Mouse (Mus musculus): ENCODE data around the gene Rprm.

The Rprm gene

DNA sequence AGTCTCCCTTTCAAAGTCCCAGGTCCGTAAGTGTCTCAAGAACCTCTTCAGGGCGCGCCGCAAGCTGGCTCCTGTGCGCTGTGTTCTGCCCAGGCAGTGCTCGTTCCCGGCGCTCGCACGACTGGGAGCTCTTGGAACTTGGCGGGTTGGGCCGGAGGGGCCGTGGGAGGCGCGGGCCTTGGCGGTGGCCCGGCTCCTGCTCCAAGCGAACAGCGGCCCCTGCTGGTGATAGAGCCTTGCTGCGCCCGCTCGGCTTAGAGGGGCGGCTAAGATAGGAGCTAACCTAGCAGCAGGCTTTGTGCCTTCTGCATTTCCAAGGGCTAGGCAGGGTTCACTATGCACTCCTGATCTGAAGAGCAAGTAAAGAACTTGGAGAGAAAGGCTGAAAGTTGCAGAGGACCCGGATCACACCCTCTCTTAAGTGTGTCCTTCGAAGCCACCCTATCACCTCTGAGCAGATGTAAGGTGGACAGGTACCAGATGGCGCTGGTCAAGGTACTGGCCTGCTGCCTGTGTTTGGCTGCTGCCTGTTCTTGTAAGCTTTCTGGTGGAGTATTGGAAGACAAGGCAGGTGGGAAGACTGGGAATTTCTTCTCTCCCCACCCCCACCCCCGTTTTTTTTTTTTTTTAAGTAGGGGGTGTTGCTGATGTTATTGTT is at the start of gene Rprm:
Gene Rprm (minus strand): TSS at position 123 of the 658 bp plus-strand sequence.
- DNase-seq (ENCODE audit: low read depth, low spot score) = peak; percentile 73

DNA sequence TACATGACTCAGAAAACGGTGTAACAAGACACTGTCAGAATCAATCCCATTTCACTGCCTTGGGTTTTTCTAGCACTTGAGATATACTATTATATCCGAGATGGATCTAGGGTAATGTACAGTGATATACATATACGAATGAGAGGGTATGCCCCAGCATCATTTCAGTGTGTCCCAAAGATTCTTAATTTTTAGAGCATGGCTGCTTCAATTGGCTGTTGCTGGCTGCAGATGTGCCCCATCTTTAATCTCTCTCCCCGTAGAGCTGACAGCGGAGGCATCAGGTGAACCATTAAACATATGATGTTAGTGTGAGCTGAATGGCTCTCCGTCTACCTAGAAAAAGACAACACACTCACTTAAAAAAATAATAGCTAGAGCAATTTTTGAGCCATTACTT is 34.0 kb upstream of the Rprm start:
- no peak for DNase-seq (ENCODE audit: low read depth, low spot score)

DNA sequence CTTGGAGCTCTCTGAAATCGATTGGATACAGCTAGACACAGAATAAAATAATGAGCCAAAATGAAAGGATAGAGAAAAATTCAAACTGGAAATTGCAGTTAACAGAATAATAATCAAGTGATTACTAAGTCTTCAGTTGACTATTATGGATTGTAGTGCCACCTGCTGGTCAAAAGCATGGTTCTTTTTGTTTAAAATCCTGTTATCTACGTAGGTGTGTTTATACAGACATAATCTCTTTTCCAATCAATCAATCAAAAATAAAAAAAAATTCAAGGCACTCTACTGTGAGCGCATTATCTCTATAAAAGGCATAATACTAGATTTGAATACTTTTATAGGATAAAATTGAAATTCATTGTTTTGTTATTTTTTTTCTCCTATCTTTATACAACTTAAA is 33.5 kb upstream of the Rprm start:
- no peak for DNase-seq (ENCODE audit: low read depth, low spot score)

DNA sequence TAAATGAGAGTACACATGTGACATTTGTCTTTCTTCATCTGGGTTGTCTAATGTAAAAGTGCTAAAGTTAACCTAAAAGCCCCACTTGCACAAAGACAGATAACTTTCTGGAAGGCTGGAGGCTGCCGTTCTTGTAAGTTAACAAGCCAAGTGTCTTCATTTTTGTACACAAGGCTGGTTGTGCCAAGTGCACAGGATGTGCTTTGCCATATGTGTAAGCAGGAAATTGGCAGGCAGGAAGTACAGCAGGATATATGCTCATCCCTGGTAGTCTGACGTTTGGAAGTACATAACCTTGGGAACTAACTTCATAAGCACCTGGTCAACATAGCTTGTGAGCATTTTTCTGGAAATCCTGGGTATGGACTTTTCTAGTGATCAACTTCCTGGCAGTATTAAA is 25.9 kb upstream of the Rprm start:
- DNase-seq (ENCODE audit: low read depth, low spot score) = no peak

DNA sequence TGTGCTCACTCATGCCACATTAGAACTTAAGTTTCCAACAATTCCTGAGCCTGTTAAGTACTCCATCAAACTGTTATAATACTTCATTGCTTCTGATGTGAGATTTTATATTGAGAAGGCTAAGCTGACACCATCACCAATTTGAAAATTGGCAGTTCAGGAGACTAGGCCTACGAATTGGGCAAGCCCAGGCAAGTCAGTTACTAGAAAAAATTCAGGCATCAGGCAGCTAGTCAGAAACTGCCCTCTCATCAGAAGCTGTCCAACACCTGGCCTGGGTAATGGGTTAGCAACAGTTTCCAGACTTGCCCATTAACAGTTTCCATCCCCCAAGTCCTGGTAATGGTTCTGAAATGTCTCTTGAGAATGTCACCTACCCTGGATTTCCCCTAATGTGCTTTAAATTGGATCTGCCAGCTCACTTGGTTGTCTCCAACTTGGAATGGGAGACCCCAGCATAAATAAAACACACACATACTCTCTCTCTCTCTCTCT is 20.9 kb upstream of the Rprm start:
- DNase-seq (ENCODE audit: low read depth, low spot score) = no peak

DNA sequence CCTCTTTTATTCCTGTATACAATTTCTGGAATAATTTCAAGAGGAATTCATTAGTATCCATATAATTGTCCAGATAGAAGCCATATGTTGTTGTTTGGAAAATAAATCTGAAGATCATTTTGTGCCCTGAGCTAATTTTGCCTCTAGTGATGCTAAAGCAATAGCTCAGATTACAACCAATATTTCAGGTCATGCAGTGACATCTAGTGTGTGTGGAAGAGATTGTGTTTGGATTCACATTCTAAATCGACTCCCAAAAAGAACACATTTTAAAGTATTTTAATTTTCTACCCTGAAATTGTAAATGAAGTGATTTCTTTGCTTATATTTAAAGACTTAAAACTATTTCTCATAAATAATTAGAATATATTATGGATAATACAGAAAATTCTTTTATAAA is 14.6 kb upstream of the Rprm start:
- no peak for DNase-seq (ENCODE audit: low read depth, low spot score)

DNA sequence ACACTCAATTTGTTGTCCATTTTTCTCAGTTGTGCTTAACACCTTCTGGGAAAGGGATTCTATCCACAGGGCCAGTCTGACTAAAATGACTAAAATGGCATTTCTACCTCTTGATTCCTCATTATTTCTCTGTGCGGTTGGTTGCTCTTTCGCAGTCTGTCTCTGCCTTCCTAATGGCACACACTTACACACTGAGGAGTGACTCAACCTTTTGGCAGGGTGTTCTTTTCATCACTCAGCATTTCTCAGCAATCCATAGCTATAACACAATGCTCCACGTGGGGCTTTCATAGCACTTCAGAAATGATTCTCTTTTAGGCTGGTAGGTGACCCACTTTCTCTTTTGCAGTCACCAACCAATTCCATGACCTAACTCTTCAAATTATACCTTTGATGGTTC is 7.3 kb upstream of the Rprm start:
- DNase-seq (ENCODE audit: low read depth, low spot score) = no peak

DNA sequence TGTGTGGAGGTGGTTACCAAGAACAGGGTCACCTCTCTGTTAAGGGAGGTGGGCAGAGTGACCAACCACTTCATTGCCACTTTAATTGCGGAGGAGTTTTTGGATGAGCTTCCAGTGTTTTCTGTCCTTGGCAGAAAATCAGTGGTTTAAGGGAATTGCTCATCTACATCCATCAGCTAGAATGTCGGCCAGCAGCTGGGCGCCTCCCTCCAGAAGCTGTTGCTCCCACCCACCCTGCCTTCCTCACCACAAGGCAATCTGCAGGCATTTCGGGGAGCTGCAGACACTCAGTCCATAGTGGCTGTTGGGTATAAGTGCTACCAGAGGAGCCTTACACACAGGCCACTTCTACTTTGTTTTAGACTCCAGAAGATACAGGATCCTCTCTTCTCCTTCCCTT is 902 bp upstream of the Rprm start:
- DNase-seq (ENCODE audit: low read depth, low spot score) = no peak

DNA sequence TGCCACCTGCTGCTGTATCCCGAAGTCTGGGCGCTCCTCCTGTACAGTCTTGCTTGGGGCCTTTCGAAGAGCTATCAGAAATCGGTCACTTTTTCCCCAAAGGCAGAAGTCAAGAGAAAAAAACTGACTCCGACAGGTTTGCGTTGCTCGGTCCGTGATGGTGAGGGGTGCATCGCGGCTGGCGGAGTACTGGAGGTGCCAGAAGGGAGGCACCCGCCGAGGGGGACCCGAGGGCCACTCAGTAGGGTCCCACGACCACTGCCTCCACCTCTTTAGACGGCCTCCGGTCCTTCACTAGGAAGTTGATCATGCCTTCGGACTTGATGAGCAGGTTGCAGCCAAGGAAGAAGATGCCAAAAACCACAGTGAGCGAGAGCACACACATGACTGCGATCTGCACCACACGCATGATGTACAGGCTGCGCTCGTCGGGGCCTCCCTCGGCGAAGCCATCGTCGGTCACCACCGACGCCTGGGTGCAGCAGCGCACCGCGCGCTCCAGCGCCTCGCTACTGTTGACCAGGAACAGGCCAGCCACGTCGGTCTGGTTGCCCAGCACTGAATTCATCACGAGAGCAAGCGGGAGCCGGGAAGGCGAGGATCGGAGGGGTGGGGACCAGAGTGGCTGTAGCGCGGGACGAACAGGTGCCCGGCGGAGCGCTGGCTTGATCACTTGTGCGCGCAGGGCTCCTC is 469 bp downstream of the Rprm start:
- no peak for DNase-seq (ENCODE audit: low read depth, low spot score)

DNA sequence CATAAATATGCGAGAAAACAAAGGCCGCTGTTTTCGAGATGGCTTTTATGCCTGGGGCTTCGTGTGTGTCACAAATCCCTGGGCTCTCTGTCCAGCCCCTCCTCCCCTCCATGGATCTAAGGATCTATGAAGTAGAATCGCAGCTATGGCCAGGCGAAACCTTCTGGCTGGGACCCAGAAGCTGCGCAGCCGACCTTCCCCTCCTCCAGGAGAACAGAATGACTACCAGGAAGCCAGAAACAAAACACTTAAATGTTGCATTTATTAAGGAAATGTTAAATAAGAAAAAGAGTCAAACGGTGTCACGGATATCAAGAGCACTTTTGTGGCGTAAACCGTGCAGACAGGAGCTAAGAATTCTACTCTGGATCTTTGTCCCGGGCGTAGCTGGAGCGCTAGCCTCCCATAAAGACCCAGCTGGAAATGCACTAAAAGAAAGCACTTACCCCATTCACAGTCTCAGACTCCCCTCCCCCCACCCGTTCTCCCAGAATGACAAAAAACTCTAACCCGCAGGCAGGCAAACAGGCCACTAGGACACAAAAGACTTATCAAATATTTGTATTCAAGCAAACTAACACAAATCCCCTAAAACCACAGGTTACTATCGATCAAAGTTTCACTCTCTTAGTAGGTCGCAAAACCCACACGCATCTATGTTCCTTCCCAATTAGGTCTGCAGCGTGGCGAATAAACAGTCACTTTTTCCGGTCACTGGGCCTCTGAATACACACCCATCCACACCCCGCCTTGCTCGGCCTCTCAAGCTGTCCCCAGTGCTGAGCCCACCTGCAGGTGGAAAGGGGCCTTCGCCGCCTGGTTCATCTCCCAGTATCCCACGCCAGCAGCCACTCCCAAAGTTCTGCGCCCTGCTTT is 1.3 kb downstream of the Rprm start:
- DNase-seq (ENCODE audit: low read depth, low spot score) = no peak

DNA sequence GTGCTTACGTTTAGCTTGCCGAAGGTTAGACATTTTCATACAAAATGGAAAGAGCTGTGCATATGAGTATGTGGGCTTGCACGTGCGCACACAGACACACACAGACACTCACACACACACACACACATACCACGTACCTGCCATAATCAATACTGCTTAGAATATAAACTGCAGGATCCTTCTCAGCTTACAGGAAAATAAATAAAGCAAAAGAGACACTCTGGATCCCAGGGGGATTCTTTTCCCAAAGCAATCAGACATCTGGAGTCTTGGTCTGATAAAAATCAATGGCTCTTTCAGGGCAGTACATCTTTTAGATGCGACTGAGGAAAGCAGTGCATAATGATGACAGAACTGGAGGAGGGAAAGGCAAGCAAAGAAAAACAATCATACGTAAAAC is 6.4 kb downstream of the Rprm start:
- no peak for DNase-seq (ENCODE audit: low read depth, low spot score)

DNA sequence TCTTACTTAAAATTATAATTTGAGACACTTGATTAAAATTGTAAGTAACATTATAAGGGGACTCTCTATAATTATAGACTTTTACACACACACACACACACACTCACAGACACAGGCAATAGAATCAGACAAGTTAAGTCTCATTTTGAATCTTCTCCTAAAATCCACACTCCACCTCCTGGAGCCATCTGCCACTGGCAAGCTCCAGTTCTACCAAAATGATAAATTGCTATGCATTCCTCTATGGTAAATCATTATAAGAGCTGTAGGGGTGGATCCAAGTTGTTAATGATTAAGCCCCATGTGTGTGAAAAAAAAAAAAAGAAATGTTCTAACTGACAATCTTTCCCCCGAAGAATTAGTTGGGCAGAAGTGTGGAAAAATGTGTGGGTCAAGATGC is 13.8 kb downstream of the Rprm start:
- DNase-seq (ENCODE audit: low read depth, low spot score) = no peak

DNA sequence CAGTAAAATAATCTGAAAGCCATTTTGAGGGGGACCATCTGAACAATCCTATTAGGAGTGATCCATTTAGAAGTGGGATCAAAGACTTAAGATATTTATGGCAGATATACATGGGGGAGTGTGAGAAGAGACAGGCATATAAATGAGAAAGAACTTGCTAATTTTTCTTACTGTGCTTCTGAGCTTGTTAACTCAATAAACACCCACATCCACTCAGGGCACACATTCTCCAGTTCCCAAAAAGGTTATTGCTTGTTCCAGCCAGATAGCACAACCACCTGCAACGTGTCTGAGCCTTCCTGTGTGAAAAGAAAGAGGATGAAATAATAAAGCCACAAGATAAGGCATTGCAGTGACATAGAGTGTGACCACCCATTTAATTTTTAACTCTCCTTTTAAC is 22.9 kb downstream of the Rprm start:
- DNase-seq (ENCODE audit: low read depth, low spot score) = no peak

DNA sequence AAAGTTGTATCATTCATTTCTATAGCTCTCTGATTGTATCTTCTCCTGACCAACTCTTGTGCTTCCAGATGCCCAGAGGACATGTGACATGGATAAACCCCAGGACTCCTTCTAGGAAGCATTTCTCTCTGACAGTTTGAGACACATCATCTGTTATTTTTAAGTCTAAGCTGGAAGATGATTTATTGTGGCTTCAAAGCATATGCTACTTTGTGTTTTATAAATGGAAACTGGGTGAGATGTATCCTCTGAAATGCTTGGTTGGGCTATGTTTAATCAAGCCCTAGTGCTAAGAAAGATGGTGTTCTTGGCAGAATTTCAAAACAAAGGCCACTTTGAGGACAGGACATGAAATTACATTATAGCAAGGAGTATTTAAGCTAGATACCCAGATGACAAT is 24.3 kb downstream of the Rprm start:
- DNase-seq (ENCODE audit: low read depth, low spot score) = no peak
